Mouse (Mus musculus) intestine, embryonic 14.5 days (tissue): ENCODE data around the gene Mttp. TPM values are rescaled to one million over a fixed set of nuclear protein-coding genes. Genes with fewer than 3 reads are reported as not detected.

Source experiments
- ATAC-seq: fragments of 200-750 bp; cut with Nextera tagmentation; replicated peaks from 2 replicates; pipeline ENCODE4 v1.8.0; 2017; ENCODE audit warnings: low read depth, moderate number of reproducible peaks, moderate TSS enrichment, moderate library complexity; ENCODE audit not compliant: low FRiP score, low TSS enrichment
- DNase-seq: peaks from one replicate; pipeline ENCODE4 v3.0.0-alpha.2; 2018; ENCODE audit warnings: low spot score
- H3K27ac ChIP-seq: fragments of 300-500 bp; sonication (generic); 2 replicates; pipeline ENCODE4 v1.5.1; 2014; ENCODE audit warnings: low read depth, mild to moderate bottlenecking, control low read depth
- H3K27me3 ChIP-seq: fragments of 300-500 bp; sonication (generic); replicated peaks from 2 replicates; pipeline ENCODE4 v1.6.1; 2014; ENCODE audit warnings: low read length, control low read depth; ENCODE audit not compliant: control insufficient read depth, insufficient read depth
- H3K36me3 ChIP-seq: fragments of 300-500 bp; sonication (generic); 2 replicates; pipeline ENCODE4 v1.6.1; 2014; ENCODE audit warnings: low read length, control low read depth; ENCODE audit not compliant: control insufficient read depth, insufficient read depth
- H3K4me1 ChIP-seq: fragments of 300-500 bp; sonication (generic); replicated peaks from 2 replicates; pipeline ENCODE4 v1.6.1; 2014; ENCODE audit warnings: low read length, control low read depth, mixed read lengths; ENCODE audit not compliant: control insufficient read depth, insufficient read depth
- H3K4me2 ChIP-seq: fragments of 300-500 bp; sonication (generic); 2 replicates; pipeline ENCODE4 v1.6.1; 2014; ENCODE audit warnings: low read length
- H3K4me3 ChIP-seq: fragments of 300-500 bp; sonication (generic); 2 replicates; pipeline ENCODE4 v1.5.1; 2014; ENCODE audit warnings: low read depth, low read length, control low read depth, mixed read lengths
- H3K9ac ChIP-seq: fragments of 300-500 bp; sonication (generic); 2 replicates; pipeline ENCODE4 v1.6.1; 2014; ENCODE audit warnings: mild to moderate bottlenecking, low read length
- H3K9me3 ChIP-seq: fragments of 300-500 bp; sonication (generic); 2 replicates; pipeline ENCODE4 v1.6.1; 2016; ENCODE audit warnings: low read length, control low read depth; ENCODE audit not compliant: control insufficient read depth
- WGBS: fragments of 180-500 bp; shearing (Covaris S2); extraction: QIAGEN DNeasy Blood & Tissue Kit; methylation state at CpG from one replicate; pipeline ENCODE4 v1.1.7; 2014; 5-methylcytosine and 5-hydroxymethylcytosine counted together
- polyA plus RNA-seq: library from polyadenylated mRNA; unstranded; fragments of >200 nt; fragmentation: Nextera tagmentation; extraction: Ambion mirVana; gene quantifications from 2 replicates; pipeline ENCODE4 v1.2.1, GENCODE M21; 2014

The Mttp gene
- polyA plus RNA-seq: 45.3 and 58.6 TPM in 2 replicates

DNA sequence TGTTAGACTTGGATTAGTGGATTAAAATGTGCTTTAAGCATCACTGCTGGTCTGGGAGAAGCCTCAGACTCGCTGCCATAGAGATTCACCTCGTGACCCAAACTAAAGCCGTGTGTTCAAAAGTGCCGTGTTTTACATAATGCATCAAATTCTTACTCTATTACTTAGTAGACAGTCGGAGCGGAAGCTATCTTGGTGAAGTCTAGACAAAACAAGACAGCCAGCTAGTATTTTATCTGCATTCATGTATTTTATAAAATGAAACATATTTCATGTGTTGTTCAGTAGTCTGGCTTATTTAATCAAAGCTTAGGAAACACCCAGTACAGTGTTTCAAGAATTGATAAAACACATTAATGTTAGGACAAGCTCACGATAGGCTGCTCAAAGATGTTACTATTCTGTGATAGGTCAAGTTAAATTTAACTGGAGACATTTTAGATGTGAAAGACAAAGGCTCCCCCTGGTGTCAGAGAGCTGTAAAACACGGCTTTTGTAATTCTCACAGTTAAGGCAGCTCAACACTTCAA lies at the start of gene Mttp:
Gene Mttp, minus strand, starts transcription at position 327 of the 530 bp plus-strand sequence.
- ATAC-seq (no peak), DNase-seq (peak; percentile 74)
- H3K36me3 ChIP-seq: peaks cover 4% of the 10 kb centered on the region; the same call in 1 of the 2 replicates
- no peaks in the 10 kb centered on the region for H3K27me3 ChIP-seq
- no peaks in the 10 kb centered on the region for H3K9me3 ChIP-seq
- no peaks in the 10 kb centered on the region for H3K4me1 ChIP-seq
- H3K4me3 ChIP-seq: peak within 1 kb of the TSS; percentile 70
- H3K27ac ChIP-seq: peak within 1 kb of the TSS; percentile 100
- WGBS: 1% methylated on average over 8 of the region's 8 CpGs
- peak within 1 kb of the TSS; percentile 79 for H3K4me2 ChIP-seq
- peak within 1 kb of the TSS; percentile 89 for H3K9ac ChIP-seq

DNA sequence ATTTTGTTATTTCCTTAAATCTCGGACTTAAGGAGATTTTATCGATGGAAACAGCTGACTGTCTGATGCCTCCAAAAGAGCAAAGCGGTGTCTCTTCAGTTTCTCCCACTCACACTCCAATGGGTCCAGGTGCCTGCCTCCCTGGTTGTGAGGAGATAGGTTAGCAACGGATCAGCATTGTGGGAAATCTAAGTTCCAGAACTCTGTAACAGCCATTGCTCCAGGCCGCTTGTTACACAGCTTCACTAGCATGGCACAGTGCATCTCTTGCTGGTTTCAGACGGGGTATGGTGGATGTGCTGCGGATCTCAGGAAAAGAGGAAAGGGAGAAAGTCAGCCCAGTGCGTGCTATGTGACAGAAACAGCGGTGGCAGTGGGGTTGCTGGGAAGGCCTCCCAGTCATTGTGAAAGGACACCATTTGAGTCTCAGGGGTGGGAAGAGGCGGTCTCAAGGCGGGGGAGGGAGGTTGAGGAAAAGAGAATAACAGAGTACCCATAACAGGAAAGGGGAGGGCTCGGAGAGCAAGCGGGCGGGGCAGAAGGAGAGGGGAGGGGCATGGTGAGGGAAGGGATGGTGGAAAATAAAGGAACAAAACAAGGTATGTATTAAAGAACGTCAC lies 49.0 kb upstream of the Mttp start, which contains the start of gene 4930579F01Rik:
Gene 4930579F01Rik, minus strand, starts transcription at position 143 of the 620 bp plus-strand sequence.
- Histone ChIP-seq H3K4me3 (no peak within 1 kb of the TSS), H3K36me3 (no peaks in the 10 kb centered on the region), H3K9ac (no peak within 1 kb of the TSS), H3K9me3 (no peaks in the 10 kb centered on the region), H3K27me3 (no peaks in the 10 kb centered on the region), H3K4me2 (no peak within 1 kb of the TSS), H3K27ac (no peak within 1 kb of the TSS), H3K4me1 (no peaks in the 10 kb centered on the region)
- 82% methylated on average over 15 of the region's 15 CpGs for whole genome bisulfite sequencing
- ATAC-seq: no peak
- no peak for DNase-seq

DNA sequence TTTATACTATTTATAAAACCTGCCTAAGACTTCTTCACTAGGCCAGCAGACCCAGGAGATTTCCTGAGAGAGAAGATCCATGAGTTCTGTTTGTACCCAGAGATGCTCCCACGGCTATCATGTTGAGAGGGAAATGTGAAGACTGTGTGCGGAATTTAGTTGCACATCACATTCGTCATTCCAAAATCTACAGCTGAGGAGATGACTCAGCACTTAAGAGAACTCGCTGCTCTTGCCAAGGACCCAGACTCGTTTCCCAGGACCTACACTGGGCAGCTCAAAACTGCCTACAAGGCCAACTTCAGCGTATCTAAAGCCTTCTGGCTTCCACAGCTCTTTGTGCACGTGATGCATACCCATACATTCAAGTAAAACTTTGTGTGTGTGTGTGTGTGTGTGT lies 47.5 kb upstream of the Mttp start:
- DNase-seq (no peak), ATAC-seq (no peak)
- Histone ChIP-seq H3K36me3 (no peaks in the 10 kb centered on the region), H3K9ac (no peak overlapping the region), H3K27ac (no peak overlapping the region), H3K9me3 (no peaks in the 10 kb centered on the region), H3K4me1 (no peaks in the 10 kb centered on the region), H3K4me2 (no peak overlapping the region), H3K27me3 (no peaks in the 10 kb centered on the region), H3K4me3 (no peak overlapping the region)
- 69% methylated on average over 7 of the region's 7 CpGs for WGBS

DNA sequence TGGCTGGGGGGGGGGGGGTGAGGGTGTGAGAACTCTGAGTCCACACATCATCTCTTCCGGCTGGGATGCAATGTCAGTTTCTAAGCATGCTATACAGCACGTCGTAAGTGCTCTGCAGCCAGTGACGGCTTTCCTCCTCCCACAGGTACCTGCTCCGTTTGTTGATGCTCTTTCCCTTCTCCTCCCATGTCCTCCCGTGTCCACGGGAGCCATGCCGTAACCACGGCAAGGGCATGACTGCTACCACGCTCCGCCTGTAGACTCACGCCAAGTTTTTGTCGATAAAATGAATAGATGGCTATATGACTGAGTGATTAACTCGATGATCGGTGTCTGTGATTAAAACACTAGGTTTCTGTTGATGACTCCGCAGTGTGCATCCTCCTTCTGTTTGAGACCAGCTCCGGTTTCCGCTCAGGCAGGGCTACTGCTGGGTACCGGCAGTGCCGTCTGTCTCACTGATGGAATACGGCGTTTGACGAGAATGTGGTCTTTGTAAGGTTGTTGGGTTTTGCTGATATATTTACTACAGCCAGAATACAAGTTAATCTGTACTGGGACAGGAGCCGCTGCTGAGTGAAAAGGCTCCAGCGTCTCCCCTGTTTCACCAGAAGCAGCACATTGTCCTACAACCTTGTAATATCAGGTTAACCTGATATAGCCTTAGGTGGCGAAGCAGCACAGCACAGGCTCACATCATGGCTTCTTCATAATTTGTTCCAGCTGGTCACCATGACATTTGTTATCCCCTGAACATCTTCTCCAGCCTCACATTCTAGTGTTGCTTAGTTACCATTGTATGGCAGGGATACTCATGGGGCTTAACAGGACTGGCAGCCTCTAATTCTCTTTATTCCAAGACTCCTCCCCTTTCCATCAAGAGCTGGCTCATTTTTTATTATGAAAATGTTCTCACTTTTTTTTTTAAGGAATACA lies 41.5 kb upstream of the Mttp start:
- H3K36me3 ChIP-seq: no peaks in the 10 kb centered on the region
- no peaks in the 10 kb centered on the region for H3K9me3 ChIP-seq
- H3K4me1 ChIP-seq: 0 out of 2 replicates have a peak, but pooled peaks cover 5% of the 10 kb centered on the region
- H3K27ac ChIP-seq: no peak overlapping the region
- H3K4me2 ChIP-seq: no peak overlapping the region
- no peak overlapping the region for H3K9ac ChIP-seq
- DNase-seq (no peak), ATAC-seq (no peak)
- 87% methylated on average over 26 of the region's 26 CpGs for WGBS
- H3K27me3 ChIP-seq: no peaks in the 10 kb centered on the region
- no peak overlapping the region for H3K4me3 ChIP-seq

DNA sequence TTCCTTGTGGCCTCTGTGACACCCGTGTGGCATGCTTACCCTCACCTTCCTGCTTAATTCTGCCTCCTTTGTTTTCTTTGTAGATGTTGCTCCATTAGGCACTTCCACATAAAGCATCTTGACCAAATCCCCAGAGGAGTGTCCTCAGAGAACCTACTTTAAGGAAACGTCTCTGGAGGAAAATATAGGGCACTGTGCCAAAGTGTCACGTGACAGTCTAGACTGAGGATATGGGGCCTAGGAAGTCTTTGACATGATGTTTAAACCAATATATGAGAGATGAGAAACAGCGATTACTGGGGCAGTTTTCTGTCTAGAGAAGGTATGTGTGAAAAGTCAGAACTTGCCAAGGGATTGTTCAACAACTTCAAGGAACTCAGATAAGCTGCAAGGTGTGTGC lies 40.5 kb upstream of the Mttp start:
- H3K36me3 ChIP-seq: no peaks in the 10 kb centered on the region
- WGBS: 45% methylated on average over 4 of the region's 4 CpGs
- DNase-seq: peak; percentile 61

DNA sequence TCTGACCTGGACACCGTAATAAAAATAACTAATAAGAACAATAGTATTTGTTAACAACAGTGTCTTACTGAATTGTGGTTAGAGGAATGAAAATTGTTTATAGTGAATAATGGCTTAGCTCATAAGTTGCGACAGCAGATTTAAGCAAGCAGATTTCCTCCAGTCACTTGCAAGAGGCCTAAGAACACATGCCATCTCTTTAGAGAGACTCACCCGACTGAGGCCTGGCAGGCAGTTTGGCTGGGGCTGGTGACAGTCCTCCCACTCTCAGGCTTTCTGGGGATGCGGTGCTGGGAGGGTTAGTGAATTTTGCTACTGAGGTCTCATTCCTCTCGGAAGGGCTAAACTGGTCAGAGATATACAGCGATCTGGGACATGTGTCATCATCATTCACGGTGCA lies 38.6 kb upstream of the Mttp start:
- H3K4me2 ChIP-seq: no peak overlapping the region
- 79% methylated on average over 7 of the region's 7 CpGs for WGBS
- no peak for ATAC-seq
- H3K9me3 ChIP-seq: no peaks in the 10 kb centered on the region
- 0 out of 2 replicates have a peak, but pooled peaks cover 5% of the 10 kb centered on the region for H3K4me1 ChIP-seq
- H3K4me3 ChIP-seq: no peak overlapping the region
- H3K27me3 ChIP-seq: no peaks in the 10 kb centered on the region
- no peak overlapping the region for H3K27ac ChIP-seq
- no peak for DNase-seq
- no peaks in the 10 kb centered on the region for H3K36me3 ChIP-seq
- no peak overlapping the region for H3K9ac ChIP-seq

More for the DNA sequence above, 40.5 kb upstream of the Mttp start:
- Histone ChIP-seq H3K4me2 (no peak overlapping the region), H3K9ac (no peak overlapping the region), H3K9me3 (no peaks in the 10 kb centered on the region), H3K4me1 (0 out of 2 replicates have a peak, but pooled peaks cover 5% of the 10 kb centered on the region), H3K27ac (no peak overlapping the region), H3K27me3 (no peaks in the 10 kb centered on the region), H3K4me3 (no peak overlapping the region)
- no peak for ATAC-seq

DNA sequence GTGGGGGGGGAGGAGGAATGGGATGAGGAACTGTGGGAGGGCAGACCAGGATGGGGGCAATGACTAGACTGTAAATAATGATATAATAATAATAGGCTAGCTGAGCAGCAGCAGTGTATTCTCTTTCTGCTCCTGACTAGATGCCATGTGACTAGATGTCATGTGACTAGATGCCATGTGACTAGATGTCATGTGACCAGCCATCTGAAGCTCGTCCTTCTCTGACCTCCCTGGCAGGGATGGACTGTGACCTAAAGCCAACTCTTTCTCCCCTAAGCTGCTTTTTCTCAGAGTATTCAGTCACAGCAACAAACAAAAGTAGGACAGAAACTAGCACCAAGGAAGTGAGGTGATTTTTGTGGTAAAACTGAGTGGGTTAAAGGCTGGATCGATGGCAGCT lies 37.3 kb upstream of the Mttp start:
- Histone ChIP-seq H3K9me3 (no peaks in the 10 kb centered on the region; the same call in 1 of the 2 replicates), H3K27ac (no peak overlapping the region), H3K4me3 (no peak overlapping the region), H3K9ac (no peak overlapping the region), H3K36me3 (no peaks in the 10 kb centered on the region), H3K4me2 (no peak overlapping the region), H3K27me3 (no peaks in the 10 kb centered on the region), H3K4me1 (0 out of 2 replicates have a peak, but pooled peaks cover 5% of the 10 kb centered on the region)
- 89% methylated on average over 2 of the region's 2 CpGs for WGBS
- ATAC-seq (no peak), DNase-seq (no peak)

DNA sequence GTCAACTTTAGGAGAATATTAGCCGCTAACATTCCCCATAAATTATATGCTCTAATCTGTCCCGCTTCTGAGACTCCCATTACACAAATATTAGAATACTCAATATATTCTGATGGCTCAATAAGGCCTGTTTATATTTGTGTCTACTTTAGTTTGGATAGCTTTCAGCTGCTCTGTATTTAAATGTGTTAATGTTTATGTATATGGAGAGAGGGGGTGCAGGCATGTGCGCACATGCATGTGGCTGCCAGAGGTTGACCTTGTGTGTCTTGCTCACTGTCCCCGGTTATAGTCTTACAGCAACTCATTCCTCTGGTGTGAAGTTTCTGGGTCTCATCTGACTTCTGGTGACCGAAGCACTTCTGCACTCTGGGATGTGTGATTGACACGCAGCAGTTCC lies 30.8 kb upstream of the Mttp start:
- Histone ChIP-seq H3K9me3 (peaks cover 3% of the 10 kb centered on the region; the same call in 1 of the 2 replicates), H3K27me3 (no peaks in the 10 kb centered on the region), H3K27ac (no peak overlapping the region), H3K4me1 (no peaks in the 10 kb centered on the region), H3K4me2 (no peak overlapping the region), H3K9ac (no peak overlapping the region), H3K36me3 (no peaks in the 10 kb centered on the region), H3K4me3 (no peak overlapping the region)
- 65% methylated on average over 6 of the region's 6 CpGs for WGBS
- ATAC-seq (no peak), DNase-seq (no peak)
